Mouse (Mus musculus) liver, adult (tissue): ENCODE data around the gene Ldah.

Experiments used
- GATA4 ChIP-seq: IDR thresholded peaks from 2 replicates; pipeline ENCODE4 v1.6.1; 2014; ENCODE audit warnings: mild to moderate bottlenecking, low read length; ENCODE audit not compliant: insufficient replicate concordance

Ldah gene

DNA sequence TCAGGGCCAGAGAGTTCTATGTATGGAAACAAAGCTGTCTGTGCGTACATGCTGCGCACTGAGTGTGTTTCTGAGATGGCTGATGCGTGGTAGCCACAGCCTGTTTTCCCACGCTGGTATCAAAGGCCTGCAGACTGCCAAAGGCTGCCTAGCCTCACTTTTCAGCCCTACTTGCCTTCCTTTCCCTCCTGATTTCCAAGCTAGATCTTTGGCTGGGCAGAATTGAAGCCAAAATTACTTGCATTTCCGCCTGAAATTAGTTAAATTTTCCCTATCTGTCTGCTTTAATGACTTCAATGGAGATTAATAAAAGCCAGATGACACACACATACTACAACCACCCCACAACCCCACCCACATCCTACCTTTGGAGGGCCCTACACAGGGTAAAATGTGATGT is 92.6 kb downstream of the Ldah start:
- TF ChIP-seq GATA4 = no peak

DNA sequence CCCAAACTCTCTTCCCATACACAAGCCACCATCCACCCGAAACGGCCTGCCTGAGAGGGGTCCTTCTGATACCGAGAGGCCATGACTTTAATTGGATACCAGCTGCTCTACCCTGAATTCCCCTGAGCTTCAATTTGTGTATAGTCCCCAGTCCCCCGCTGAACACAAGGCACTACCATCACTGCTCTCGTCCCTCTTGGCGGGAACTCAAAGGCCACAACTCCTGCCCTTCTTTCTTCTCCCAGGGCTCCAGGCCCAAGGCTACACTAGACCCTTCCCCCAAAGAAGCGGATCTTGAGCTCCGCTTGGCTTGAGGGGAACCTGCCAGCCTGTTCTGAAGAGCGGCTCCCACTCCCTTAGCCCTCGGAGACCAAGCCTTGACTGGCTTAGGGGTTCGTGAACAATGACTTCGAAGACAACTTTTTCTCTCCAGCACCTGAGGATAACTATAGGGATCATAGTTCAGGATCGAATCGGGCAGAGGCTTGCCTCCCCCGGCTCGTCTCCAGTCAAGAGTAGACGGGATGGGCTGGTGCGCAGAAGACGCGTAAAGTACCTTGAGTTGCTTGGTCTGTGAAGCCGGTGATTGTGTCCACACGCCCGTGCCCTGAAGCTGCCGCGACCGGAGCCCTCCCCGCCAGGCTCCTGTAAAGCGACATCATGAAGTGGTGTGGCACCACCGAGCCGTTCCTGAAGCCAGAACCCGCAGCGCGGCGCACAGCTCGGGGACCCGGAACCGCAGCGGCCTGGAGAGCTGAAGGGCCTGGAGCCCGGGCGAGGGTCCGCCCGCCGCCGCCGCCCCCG is 93.3 kb downstream of the Ldah start:
- no peak for TF ChIP-seq GATA4

DNA sequence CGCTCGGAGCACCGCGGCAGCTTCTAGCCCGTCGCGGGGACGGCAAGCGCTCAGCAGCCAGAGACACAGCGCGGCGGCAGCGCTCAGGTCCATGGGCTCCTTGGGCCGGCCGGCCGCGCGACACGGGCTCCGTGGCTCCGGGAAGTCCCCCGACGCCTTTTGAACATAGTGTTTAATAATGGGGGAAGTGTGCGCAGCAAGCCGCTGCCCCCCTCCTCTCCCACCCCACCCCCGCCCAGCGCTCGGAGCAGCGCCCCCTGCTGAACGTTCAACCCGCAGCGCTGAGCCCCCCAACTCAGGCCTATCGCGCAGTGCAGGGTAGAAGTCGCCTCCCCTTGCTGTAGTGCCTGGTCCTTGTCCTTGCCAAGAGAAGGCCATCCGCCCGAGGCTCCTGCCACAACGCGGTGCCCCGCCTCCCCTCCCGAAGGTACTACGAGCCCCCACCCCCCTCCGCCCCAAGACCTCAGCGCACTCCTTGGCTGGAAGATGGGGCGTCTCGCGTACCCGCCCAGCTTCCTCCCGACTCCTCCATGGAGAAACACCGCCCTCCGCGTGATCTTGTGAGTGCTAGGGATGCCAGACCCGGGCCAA is 94.0 kb downstream of the Ldah start, which contains the start of gene Gdf7:
TSS of gene Gdf7 (minus strand) at position 114 of the 591 bp plus-strand sequence.
- no peak for TF ChIP-seq GATA4

GRCm38 (mm10) chr12:8305258-8305657 is 97.4 kb downstream of the Ldah start:
- no peak for TF ChIP-seq GATA4

DNA sequence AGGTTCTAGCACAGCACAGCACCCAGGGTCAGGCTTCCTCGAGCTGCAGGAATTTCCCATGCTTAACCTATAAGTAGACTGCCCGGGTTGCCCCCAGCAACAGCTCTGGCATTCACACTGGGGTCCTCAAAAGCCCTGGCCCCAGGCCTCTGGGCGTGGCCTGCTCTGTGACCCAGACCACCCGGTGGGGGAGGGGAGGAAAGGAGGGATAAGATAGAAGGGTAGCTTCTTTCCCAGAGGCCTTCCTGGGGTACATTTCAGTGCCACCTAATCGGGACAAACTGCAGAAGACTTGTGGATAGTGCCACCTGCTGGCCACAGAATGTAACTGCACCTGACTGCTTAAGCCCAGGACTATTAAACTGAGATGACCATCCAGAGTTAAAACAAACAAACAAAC is 98.5 kb downstream of the Ldah start:
- TF ChIP-seq GATA4 = no peak

DNA sequence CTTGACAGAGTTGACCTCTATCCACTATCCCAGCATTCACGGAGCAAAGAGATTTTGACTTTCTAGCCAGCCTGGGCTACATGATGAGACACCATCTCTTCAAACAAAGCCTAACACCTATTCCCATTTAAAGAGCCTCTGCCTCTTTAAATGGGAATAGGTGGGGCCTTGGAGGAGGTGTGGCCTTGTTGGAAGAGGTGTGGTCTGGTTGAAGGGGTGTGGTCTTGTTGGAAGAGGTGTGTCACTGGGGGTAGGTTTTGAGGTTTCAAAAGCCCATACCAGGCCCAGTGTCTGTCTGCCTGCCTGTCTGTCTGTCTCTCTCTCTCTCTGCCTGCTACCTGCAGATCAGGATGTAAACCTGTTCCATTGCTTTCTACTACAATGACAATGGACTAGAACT is 99.0 kb downstream of the Ldah start:
- no peak for TF ChIP-seq GATA4

DNA sequence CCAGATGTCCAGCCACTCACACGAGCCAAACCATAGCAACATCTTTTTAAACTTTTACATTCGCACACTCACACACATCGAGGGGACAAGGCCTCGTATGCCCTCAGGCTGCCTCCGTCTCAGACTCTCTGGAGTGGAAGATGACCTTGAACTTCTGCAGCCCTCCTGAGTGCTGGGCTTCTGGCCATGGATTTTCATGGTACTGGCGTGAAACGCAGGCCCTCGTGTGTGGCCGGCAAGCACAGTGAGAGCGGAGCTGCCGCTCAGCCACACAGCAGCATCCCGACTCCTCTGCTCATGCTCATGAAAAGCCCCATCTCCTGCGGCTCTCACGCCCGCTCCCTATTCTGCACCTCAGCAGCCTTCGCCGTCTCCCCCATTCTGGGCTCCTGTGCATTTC is 103.1 kb downstream of the Ldah start:
- no peak for TF ChIP-seq GATA4

GRCm38 (mm10) chr12:8312266-8312665 is 104.4 kb downstream of the Ldah start:
- no peak for TF ChIP-seq GATA4

DNA sequence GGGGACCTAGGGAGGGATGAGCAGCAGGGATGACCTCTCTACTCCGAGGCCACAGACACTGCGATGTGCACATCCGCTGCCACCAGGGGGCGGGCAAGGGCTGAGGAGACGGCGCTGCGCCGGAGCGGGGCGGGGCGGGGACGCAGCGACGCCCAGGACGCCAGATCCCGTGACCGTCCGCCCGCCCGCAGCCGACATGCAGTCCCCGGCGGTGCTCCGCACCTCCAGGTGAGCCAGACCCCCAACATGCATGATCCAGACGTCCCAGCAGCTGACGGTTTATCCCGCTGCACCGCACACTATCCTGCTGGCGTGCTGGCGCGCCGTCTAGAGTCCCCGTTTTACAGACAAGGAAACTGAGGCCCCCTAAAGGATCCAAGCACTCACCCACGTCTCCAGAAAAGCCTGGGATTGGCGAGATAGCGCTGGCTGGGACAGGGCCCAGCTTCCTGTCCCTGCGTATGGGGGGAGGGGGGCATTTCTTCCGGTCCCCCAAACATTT is 105.4 kb downstream of the Ldah start, which contains the start of gene Hs1bp3:
TSS of gene Hs1bp3 (plus strand) at position 163 of the 502 bp plus-strand sequence.
- 0 out of 2 replicates have a peak, but pooled peaks have one; percentile 18 for TF ChIP-seq GATA4

- no peak for TF ChIP-seq GATA4
Observed at GRCm38 (mm10) chr12:8313773-8314172, 105.9 kb downstream of the Ldah start.

GRCm38 (mm10) chr12:8316541-8316940 is 108.6 kb downstream of the Ldah start:
- no peak for TF ChIP-seq GATA4

- TF ChIP-seq GATA4 = no peak
Observed at GRCm38 (mm10) chr12:8320084-8320713, 112.3 kb downstream of the Ldah start.

DNA sequence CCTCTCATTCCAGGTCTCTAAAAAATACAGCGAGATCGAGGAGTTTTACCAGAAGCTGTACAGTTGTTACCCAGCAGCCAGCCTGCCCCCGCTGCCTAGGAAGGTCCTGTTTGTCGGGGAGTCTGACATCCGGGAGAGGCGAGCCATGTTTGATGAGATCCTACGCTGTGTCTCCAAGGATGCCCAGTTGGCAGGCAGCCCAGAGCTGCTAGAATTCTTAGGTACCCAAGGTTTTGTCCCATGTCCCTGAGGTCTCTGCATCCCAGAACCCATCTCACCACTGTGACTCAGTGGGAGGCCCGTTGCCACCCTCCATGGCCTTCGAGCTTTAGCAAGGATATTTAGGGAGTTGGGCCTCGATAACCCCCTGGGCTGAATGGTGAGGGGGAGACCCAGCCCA is 113.6 kb downstream of the Ldah start:
- TF ChIP-seq GATA4 = no peak

- no peak for TF ChIP-seq GATA4
Observed at GRCm38 (mm10) chr12:8324086-8324485, 116.2 kb downstream of the Ldah start.

- TF ChIP-seq GATA4 = no peak
Observed at GRCm38 (mm10) chr12:8325245-8325942, 117.5 kb downstream of the Ldah start.
